Mouse (Mus musculus) ES-Bruce4 (cell line): ENCODE data around the gene Uty. TPM values are rescaled to one million over a fixed set of nuclear protein-coding genes. Genes with fewer than 3 reads are reported as not detected.

Experiments
- H3K27ac ChIP-seq: 2 replicates; pipeline ENCODE4 v1.5.1; 2012; ENCODE audit warnings: low read length, inconsistent platforms; ENCODE audit not compliant: insufficient read depth
- H3K27me3 ChIP-seq: 2 replicates; pipeline ENCODE4 v1.6.1; 2012; ENCODE audit warnings: mild to moderate bottlenecking, low read length, inconsistent platforms; ENCODE audit not compliant: control insufficient read depth, poor library complexity, insufficient read depth, severe bottlenecking
- H3K36me3 ChIP-seq: 2 replicates; pipeline ENCODE4 v1.6.1; 2012; ENCODE audit warnings: inconsistent platforms, mild to moderate bottlenecking, low read length, moderate library complexity; ENCODE audit not compliant: control insufficient read depth, poor library complexity, insufficient read depth, severe bottlenecking
- H3K4me1 ChIP-seq: one replicate; pipeline ENCODE4 v1.8.1; 2011; ENCODE audit warnings: low read length; ENCODE audit not compliant: control insufficient read depth, insufficient read depth
- H3K4me3 ChIP-seq: 2 replicates; pipeline ENCODE4 v1.5.1; 2011; ENCODE audit warnings: low read depth, mild to moderate bottlenecking, low read length
- H3K9ac ChIP-seq: 2 replicates; pipeline ENCODE4 v1.6.1; 2012; ENCODE audit warnings: low read depth, mild to moderate bottlenecking, inconsistent platforms; ENCODE audit not compliant: poor library complexity, severe bottlenecking
- H3K9me3 ChIP-seq: replicated peaks from 2 replicates; pipeline ENCODE4 v1.6.1; 2012; ENCODE audit warnings: mild to moderate bottlenecking, low read length, inconsistent platforms; ENCODE audit not compliant: control insufficient read depth, poor library complexity, insufficient read depth, severe bottlenecking
- CTCF ChIP-seq: IDR thresholded peaks from one replicate; pipeline ENCODE4 v1.8.1; 2011; ENCODE audit warnings: low read depth, low read length
- EP300 ChIP-seq: IDR thresholded peaks from 2 replicates; pipeline ENCODE4 v1.6.1; 2011; ENCODE audit warnings: low read depth, low read length; ENCODE audit not compliant: insufficient read depth
- POLR2A ChIP-seq: IDR thresholded peaks from one replicate; pipeline ENCODE4 v1.8.1; 2011; ENCODE audit warnings: low read length; ENCODE audit not compliant: insufficient read depth
- polyA plus RNA-seq: library from polyadenylated mRNA; stranded (reverse); fragments of >200 nt; gene quantifications from 2 replicates; pipeline ENCODE4 v1.2.4, GENCODE M21; 2011; ENCODE audit warnings: low read depth; ENCODE audit not compliant: missing spikeins, insufficient read depth, insufficient read length

The Uty gene
- polyA plus RNA-seq, 1 experiment, result 5.6 TPM

DNA sequence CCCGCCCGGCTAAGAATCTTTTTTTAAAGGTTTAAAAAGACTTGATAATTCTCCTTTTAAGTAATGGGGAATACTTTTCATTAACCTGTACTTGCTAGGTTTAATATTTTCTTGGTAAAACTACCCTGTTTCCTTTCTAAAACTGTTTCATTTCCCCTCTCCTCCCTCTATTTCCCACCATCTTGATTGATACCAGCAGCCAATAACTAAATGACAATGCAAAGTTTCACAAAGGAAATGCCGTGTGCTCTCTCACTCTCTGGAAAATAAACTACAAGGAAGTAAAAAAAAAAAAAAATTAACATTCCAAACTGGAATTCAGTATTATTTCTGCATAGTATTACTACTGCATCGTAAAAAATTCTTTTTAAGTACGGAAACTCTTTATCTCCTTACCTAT is 1.1 kb downstream of the Uty start:
- no peaks in the 10 kb centered on the region for H3K4me1 ChIP-seq
- no peak for TF ChIP-seq CTCF
- no peak overlapping the region for H3K27ac ChIP-seq
- H3K36me3 ChIP-seq, result no peaks in the 10 kb centered on the region
- H3K9me3 ChIP-seq, result no peaks in the 10 kb centered on the region
- H3K9ac ChIP-seq, result no peak overlapping the region
- no peak overlapping the region for H3K4me3 ChIP-seq
- no peaks in the 10 kb centered on the region for H3K27me3 ChIP-seq

DNA sequence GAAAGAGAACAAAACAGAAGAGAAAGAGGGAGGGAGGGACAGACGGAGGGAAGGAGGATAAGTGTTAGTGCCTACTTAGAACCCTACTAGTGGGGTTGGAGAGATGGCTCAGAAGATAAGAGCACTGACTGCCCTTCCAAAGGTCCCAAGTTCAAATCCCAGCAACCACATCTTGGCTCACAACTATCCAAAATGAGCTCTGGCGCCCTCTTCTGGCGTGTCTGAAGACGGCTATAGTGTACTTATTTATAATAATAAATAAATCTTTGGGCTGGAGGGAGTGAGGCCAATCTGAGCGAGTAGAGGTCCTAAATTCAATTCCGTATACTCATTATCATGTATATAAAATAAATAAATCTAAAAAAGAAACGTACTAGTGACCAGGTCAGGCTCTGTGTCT is 25.6 kb downstream of the Uty start:
- Histone ChIP-seq H3K27me3 (no peaks in the 10 kb centered on the region), H3K4me1 (no peaks in the 10 kb centered on the region), H3K9me3 (no peaks in the 10 kb centered on the region), H3K4me3 (no peak overlapping the region), H3K9ac (no peak overlapping the region), H3K27ac (no peak overlapping the region), H3K36me3 (no peaks in the 10 kb centered on the region)
- no peak for TF ChIP-seq EP300

DNA sequence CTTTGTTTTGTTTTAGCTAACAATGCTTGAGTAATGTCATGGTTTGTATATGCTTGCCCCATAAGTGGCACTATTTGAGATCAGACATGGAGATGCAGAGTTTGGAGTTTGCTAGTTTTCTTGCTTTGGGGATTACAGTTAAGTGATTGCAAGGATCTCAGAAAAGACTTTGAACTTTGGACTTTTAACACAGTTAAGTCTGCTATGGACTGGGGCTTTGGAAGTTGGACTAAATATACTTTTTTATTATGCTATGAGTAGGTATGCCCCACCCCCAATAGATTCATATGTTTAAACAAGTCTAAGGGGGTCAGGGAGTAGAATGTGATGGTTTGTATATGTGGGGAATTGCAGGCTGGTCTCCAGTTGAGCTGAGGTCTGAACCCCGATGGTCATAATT is 67.1 kb downstream of the Uty start:
- Histone ChIP-seq H3K27ac (no peak overlapping the region), H3K4me1 (no peaks in the 10 kb centered on the region), H3K36me3 (no peaks in the 10 kb centered on the region), H3K4me3 (no peak overlapping the region), H3K9ac (no peak overlapping the region), H3K27me3 (no peaks in the 10 kb centered on the region), H3K9me3 (no peaks in the 10 kb centered on the region)
- TF ChIP-seq CTCF, result no peak
- TF ChIP-seq EP300, result no peak
- no peak for TF ChIP-seq POLR2A

DNA sequence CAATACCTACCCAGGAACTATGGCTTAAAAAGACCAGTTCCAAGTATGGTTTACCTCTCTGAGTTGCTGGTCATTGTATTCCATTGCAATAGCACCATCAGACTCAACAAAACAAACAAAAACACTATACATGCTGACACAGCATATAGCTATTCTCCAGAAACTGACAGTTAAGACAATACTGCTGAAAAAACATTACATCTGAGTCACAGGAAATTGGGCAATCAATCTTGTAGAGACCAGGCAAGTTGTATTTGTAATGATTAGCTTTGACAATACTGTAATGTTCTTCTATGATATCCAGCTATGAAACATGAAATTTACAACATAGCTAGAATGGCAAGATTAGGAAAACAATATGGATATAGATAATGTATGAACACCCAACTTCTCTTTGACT is 82.5 kb downstream of the Uty start:
- H3K27ac ChIP-seq, result no peak overlapping the region
- no peaks in the 10 kb centered on the region for H3K9me3 ChIP-seq
- H3K4me1 ChIP-seq, result no peaks in the 10 kb centered on the region
- no peak for TF ChIP-seq EP300
- TF ChIP-seq CTCF, result no peak
- TF ChIP-seq POLR2A, result no peak
- no peak overlapping the region for H3K4me3 ChIP-seq
- no peak overlapping the region for H3K9ac ChIP-seq
- H3K36me3 ChIP-seq, result no peaks in the 10 kb centered on the region
- H3K27me3 ChIP-seq, result no peaks in the 10 kb centered on the region

DNA sequence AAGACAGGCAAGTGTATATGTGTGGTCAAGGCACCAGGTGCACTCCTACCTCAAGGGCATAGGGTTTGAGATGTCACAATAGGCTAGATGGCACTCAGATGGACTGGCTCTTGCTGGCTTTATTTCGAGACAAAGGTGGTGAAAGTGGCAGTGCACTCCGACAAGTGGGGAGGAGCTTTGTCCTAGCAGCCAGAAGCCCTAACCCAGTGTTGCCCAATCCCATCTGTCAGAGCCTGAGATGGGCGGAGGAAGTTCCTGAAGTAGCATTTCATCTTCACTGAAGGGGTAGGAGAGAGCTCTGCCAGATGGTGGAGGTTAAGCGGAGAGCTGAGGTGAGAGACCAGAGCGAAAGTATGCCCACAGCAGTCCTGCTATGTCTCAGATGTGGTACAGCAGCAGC is 129.4 kb downstream of the Uty start:
- H3K27me3 ChIP-seq, result no peaks in the 10 kb centered on the region
- TF ChIP-seq POLR2A (no peak), CTCF (no peak), EP300 (no peak)
- no peaks in the 10 kb centered on the region for H3K9me3 ChIP-seq
- H3K27ac ChIP-seq, result no peak overlapping the region
- no peaks in the 10 kb centered on the region for H3K36me3 ChIP-seq
- no peak overlapping the region for H3K4me3 ChIP-seq
- no peaks in the 10 kb centered on the region for H3K4me1 ChIP-seq
- H3K9ac ChIP-seq, result no peak overlapping the region

DNA sequence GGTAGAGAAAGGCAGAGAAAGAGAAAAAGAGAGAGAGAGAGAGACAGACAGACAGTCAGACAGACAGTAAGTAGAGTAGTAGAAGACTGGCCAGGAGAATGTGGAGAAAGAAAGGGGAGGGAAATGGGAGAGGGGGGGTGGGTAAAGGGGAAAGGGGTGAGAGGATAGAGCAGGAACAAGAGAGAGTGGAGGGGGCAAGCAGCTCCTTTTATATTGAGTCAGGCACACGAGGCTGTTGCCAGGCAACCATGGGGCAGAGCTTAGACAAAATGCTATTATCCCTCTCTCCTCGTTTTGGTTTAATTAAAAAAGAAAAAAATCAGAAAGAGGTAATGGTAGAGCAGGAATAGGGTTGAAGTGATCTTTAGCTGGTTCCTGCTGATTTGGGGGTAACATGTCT is 131.5 kb downstream of the Uty start:
- Histone ChIP-seq H3K9me3 (no peaks in the 10 kb centered on the region), H3K27me3 (no peaks in the 10 kb centered on the region), H3K4me3 (no peak overlapping the region), H3K9ac (no peak overlapping the region), H3K4me1 (no peaks in the 10 kb centered on the region), H3K36me3 (no peaks in the 10 kb centered on the region), H3K27ac (no peak overlapping the region)
- TF ChIP-seq POLR2A (no peak), EP300 (no peak), CTCF (no peak)

Other genes with a start within 250 kb of the Uty start
- gene Eif2s3y, start 235.2 kb downstream of the Uty start, polyA plus RNA-seq, result 7.1 and 12.6 TPM in 2 replicates
- gene Ddx3y, start 40.9 kb upstream of the Uty start, polyA plus RNA-seq, result 2.7 and 3.8 TPM in 2 replicates
- gene Usp9y, start 214.0 kb upstream of the Uty start, polyA plus RNA-seq, result not detected in 2 replicates